Mouse (Mus musculus) ES-Bruce4 (cell line): ENCODE data around the gene Zfp981. TPM values are rescaled to one million over a fixed set of nuclear protein-coding genes. Genes with fewer than 3 reads are reported as not detected.
A peak's percentile ranks its signal among the peaks of the same experiment; 100 is the strongest.
"Not testable (repeated sequence)": the region's sequence is repeated elsewhere in the genome, so short reads cannot be mapped to it uniquely, and the experiment has no call there.

Experiments
- H3K27ac ChIP-seq: 2 replicates; pipeline ENCODE4 v1.5.1; 2012; ENCODE audit warnings: low read length, inconsistent platforms; ENCODE audit not compliant: insufficient read depth
- H3K27me3 ChIP-seq: 2 replicates; pipeline ENCODE4 v1.6.1; 2012; ENCODE audit warnings: mild to moderate bottlenecking, low read length, inconsistent platforms; ENCODE audit not compliant: control insufficient read depth, poor library complexity, insufficient read depth, severe bottlenecking
- H3K36me3 ChIP-seq: 2 replicates; pipeline ENCODE4 v1.6.1; 2012; ENCODE audit warnings: inconsistent platforms, mild to moderate bottlenecking, low read length, moderate library complexity; ENCODE audit not compliant: control insufficient read depth, poor library complexity, insufficient read depth, severe bottlenecking
- H3K4me1 ChIP-seq: one replicate; pipeline ENCODE4 v1.8.1; 2011; ENCODE audit warnings: low read length; ENCODE audit not compliant: control insufficient read depth, insufficient read depth
- H3K4me3 ChIP-seq: 2 replicates; pipeline ENCODE4 v1.5.1; 2011; ENCODE audit warnings: low read depth, mild to moderate bottlenecking, low read length
- H3K9ac ChIP-seq: 2 replicates; pipeline ENCODE4 v1.6.1; 2012; ENCODE audit warnings: low read depth, mild to moderate bottlenecking, inconsistent platforms; ENCODE audit not compliant: poor library complexity, severe bottlenecking
- H3K9me3 ChIP-seq: replicated peaks from 2 replicates; pipeline ENCODE4 v1.6.1; 2012; ENCODE audit warnings: mild to moderate bottlenecking, low read length, inconsistent platforms; ENCODE audit not compliant: control insufficient read depth, poor library complexity, insufficient read depth, severe bottlenecking
- CTCF ChIP-seq: IDR thresholded peaks from one replicate; pipeline ENCODE4 v1.8.1; 2011; ENCODE audit warnings: low read depth, low read length
- EP300 ChIP-seq: IDR thresholded peaks from 2 replicates; pipeline ENCODE4 v1.6.1; 2011; ENCODE audit warnings: low read depth, low read length; ENCODE audit not compliant: insufficient read depth
- POLR2A ChIP-seq: IDR thresholded peaks from one replicate; pipeline ENCODE4 v1.8.1; 2011; ENCODE audit warnings: low read length; ENCODE audit not compliant: insufficient read depth
- polyA plus RNA-seq: library from polyadenylated mRNA; stranded (reverse); fragments of >200 nt; gene quantifications from 2 replicates; pipeline ENCODE4 v1.2.4, GENCODE M21; 2011; ENCODE audit warnings: low read depth; ENCODE audit not compliant: missing spikeins, insufficient read depth, insufficient read length

Gene Zfp981
- polyA plus RNA-seq, 1 experiment, result 39.3 TPM

GRCm38 (mm10) chr4:146492439-146492838, 9.4 kb upstream of the Zfp981 start:
- H3K4me3 ChIP-seq, result no peak overlapping the region
- no peak overlapping the region for H3K9ac ChIP-seq
- H3K9me3 ChIP-seq, result peaks cover 26% of the 10 kb centered on the region
- H3K4me1 ChIP-seq, result no peaks in the 10 kb centered on the region
- no peak for TF ChIP-seq EP300
- no peak for TF ChIP-seq CTCF
- no peak for TF ChIP-seq POLR2A
- no peaks in the 10 kb centered on the region for H3K27me3 ChIP-seq
- no peaks in the 10 kb centered on the region for H3K36me3 ChIP-seq
- no peak overlapping the region for H3K27ac ChIP-seq

GRCm38 (mm10) chr4:146492851-146493250, 9.0 kb upstream of the Zfp981 start:
- TF ChIP-seq CTCF, result no peak
- TF ChIP-seq EP300, result no peak
- no peak for TF ChIP-seq POLR2A
- Histone ChIP-seq H3K27me3 (no peaks in the 10 kb centered on the region), H3K36me3 (no peaks in the 10 kb centered on the region), H3K4me3 (no peak overlapping the region), H3K27ac (no peak overlapping the region), H3K4me1 (no peaks in the 10 kb centered on the region), H3K9ac (no peak overlapping the region), H3K9me3 (peaks cover 30% of the 10 kb centered on the region)

- H3K36me3 ChIP-seq, H3K4me1 ChIP-seq, H3K27ac ChIP-seq, H3K9ac ChIP-seq, H3K27me3 ChIP-seq, H3K4me3 ChIP-seq: not testable (repeated sequence)
- peaks cover 35% of the 10 kb centered on the region for H3K9me3 ChIP-seq
These were observed 8.4 kb upstream of the Zfp981 start for GRCm38 (mm10) chr4:146493319-146493907.

GRCm38 (mm10) chr4:146494980-146495379, 6.8 kb upstream of the Zfp981 start:
- H3K36me3 ChIP-seq, result no peaks in the 10 kb centered on the region; the same call in 1 of the 2 replicates
- peaks cover 38% of the 10 kb centered on the region for H3K9me3 ChIP-seq
- H3K27ac ChIP-seq, result no peak overlapping the region
- TF ChIP-seq EP300, result no peak
- TF ChIP-seq CTCF, result no peak
- TF ChIP-seq POLR2A, result no peak
- H3K4me1 ChIP-seq, result no peaks in the 10 kb centered on the region
- H3K9ac ChIP-seq, result no peak overlapping the region
- H3K27me3 ChIP-seq, result no peaks in the 10 kb centered on the region
- H3K4me3 ChIP-seq, result no peak overlapping the region

GRCm38 (mm10) chr4:146497695-146498275, 4.0 kb upstream of the Zfp981 start:
- H3K4me3 ChIP-seq, H3K27me3 ChIP-seq, H3K4me1 ChIP-seq, H3K36me3 ChIP-seq: not testable (repeated sequence)
- Histone ChIP-seq H3K9ac (peak overlapping the region; percentile 23; the same call in 1 of the 2 replicates), H3K9me3 (peaks cover 26% of the 10 kb centered on the region), H3K27ac (peak overlapping the region; percentile 100)
- peak; percentile 87 for TF ChIP-seq EP300

- not testable (repeated sequence) for H3K27ac ChIP-seq, H3K27me3 ChIP-seq, H3K36me3 ChIP-seq, H3K9ac ChIP-seq, H3K4me3 ChIP-seq, H3K9me3 ChIP-seq, H3K4me1 ChIP-seq
These were observed 7.2 kb downstream of the Zfp981 start for GRCm38 (mm10) chr4:146509029-146509428.
